Mouse (Mus musculus) small intestine, adult 2 months (tissue): Measurements from ENCODE around the gene Rex1bd.

Source experiments
- CTCF ChIP-seq: fragments of 200-500 bp; IDR thresholded peaks from 2 replicates; pipeline ENCODE4 v1.5.1; 2012; ENCODE audit warnings: low read depth, mild to moderate bottlenecking, control low read depth, inconsistent platforms, low read length, moderate library complexity, mixed read lengths; ENCODE audit not compliant: insufficient replicate concordance, insufficient read length; ENCODE audit errors: extremely low read depth
- POLR2A ChIP-seq: fragments of 200-500 bp; IDR thresholded peaks from 2 replicates; pipeline ENCODE4 v1.6.1; 2012; ENCODE audit warnings: low read depth, mild to moderate bottlenecking, control low read depth, inconsistent platforms, low read length, moderate library complexity

- TF ChIP-seq CTCF (no peak), POLR2A (no peak)
Observed at GRCm38 (mm10) chr8:70512253-70512903, 5.8 kb upstream of the Rex1bd start.
